ENCODE assay signal across 15 mouse cellular contexts in genomic region chr17:79509281-79509680, GRCm38 (mm10).
DNase-seq lines count a peak whose midpoint lies in the region; ATAC-seq and TF ChIP-seq lines count a peak whose summit lies in the region.
"Had no signal": no experiment of that assay in that cellular context is flagged by ENCODE, and none has a peak within 500 bp of the region (broad histone marks: within the 10 kb centered on the region; RNA-seq: fewer than 3 reads in every experiment).

No protein-coding gene starts in this region.

- H3K27ac ChIP-seq in heart, embryonic 11.5 days (ENCODE audit: low read depth, low read length): no peak overlapping the region
- 0 out of 2 replicates have a peak overlapping the region, but pooled peaks have one; percentile 70 for H3K27ac ChIP-seq in heart, embryonic 13.5 days (replicated peaks)
- no peak overlapping the region for H3K27ac ChIP-seq in liver, postnatal 0 days (ENCODE audit: low read depth)
- H3K27ac ChIP-seq: embryonic facial prominence, embryonic 12.5 days; liver, embryonic 15.5 days; midbrain, embryonic 13.5 days had no signal

- no peak for TF ChIP-seq EP300 in liver, postnatal 0 days (IDR thresholded peaks at IDR 0.05; ENCODE audit: low read depth)

- no peak overlapping the region for H3K4me3 ChIP-seq in heart, embryonic 11.5 days (ENCODE audit: low read depth, low read length)
- H3K4me3 ChIP-seq in heart, embryonic 13.5 days: no peak overlapping the region
- no peak overlapping the region for H3K4me3 ChIP-seq in liver, postnatal 0 days (ENCODE audit: low read depth, low read length)
- H3K4me3 ChIP-seq: embryonic facial prominence, embryonic 12.5 days; liver, embryonic 15.5 days; midbrain, embryonic 13.5 days had no signal

- no peaks in the 10 kb centered on the region for H3K27me3 ChIP-seq in heart, embryonic 11.5 days (ENCODE audit: control insufficient read depth, insufficient read depth, low read length)
- H3K27me3 ChIP-seq in heart, embryonic 13.5 days (replicated peaks): no peaks in the 10 kb centered on the region
- H3K27me3 ChIP-seq in liver, postnatal 0 days (ENCODE audit: insufficient read depth, low read length): no peaks in the 10 kb centered on the region
- H3K27me3 ChIP-seq: embryonic facial prominence, embryonic 12.5 days; liver, embryonic 15.5 days; midbrain, embryonic 13.5 days; Patski had no signal

- H3K9ac ChIP-seq in heart, embryonic 11.5 days (ENCODE audit: low read depth, low read length): no peak overlapping the region
- H3K9ac ChIP-seq in heart, embryonic 13.5 days: no peak overlapping the region
- H3K9ac ChIP-seq in liver, postnatal 0 days (replicated peaks): no peak overlapping the region
- H3K9ac ChIP-seq: embryonic facial prominence, embryonic 12.5 days; liver, embryonic 15.5 days; midbrain, embryonic 13.5 days had no signal

- H3K9me3 ChIP-seq in heart, embryonic 11.5 days (replicated peaks; ENCODE audit: control insufficient read depth, low read length): no peaks in the 10 kb centered on the region
- no peaks in the 10 kb centered on the region for H3K9me3 ChIP-seq in heart, embryonic 13.5 days
- no peaks in the 10 kb centered on the region for H3K9me3 ChIP-seq in liver, postnatal 0 days (ENCODE audit: low read length)
- H3K9me3 ChIP-seq: embryonic facial prominence, embryonic 12.5 days; liver, embryonic 15.5 days; midbrain, embryonic 13.5 days had no signal

- DNase-seq in heart, adult 9 months (ENCODE audit: low spot score in 2 of 2): peak; percentile 11 to 14
- peak; percentile 36 for DNase-seq in heart, postnatal 4 days
- DNase-seq in lung, postnatal 14 days: peak; percentile 23
- no peak for DNase-seq in cerebellum, adult 18-20 months
- DNase-seq in liver, postnatal 0 days: no peak
- DNase-seq in adrenal gland, adult (ENCODE audit: inconsistent age in 2 of 2, low spot score in 1 of 2): no peak
- DNase-seq: adrenal gland, adult 2 months; cerebellum, postnatal 14 days had no signal

- no peak for TF ChIP-seq CTCF in liver, postnatal 0 days (IDR thresholded peaks at IDR 0.05; ENCODE audit: low read depth)

- H3K36me3 ChIP-seq in heart, embryonic 11.5 days (ENCODE audit: control insufficient read depth, insufficient read depth, low read length): no peaks in the 10 kb centered on the region
- no peaks in the 10 kb centered on the region for H3K36me3 ChIP-seq in heart, embryonic 13.5 days
- H3K36me3 ChIP-seq in liver, postnatal 0 days (replicated peaks; ENCODE audit: insufficient read depth, low read length): no peaks in the 10 kb centered on the region
- H3K36me3 ChIP-seq: embryonic facial prominence, embryonic 12.5 days; liver, embryonic 15.5 days; midbrain, embryonic 13.5 days had no signal

- WGBS in heart, embryonic 11.5 days (ENCODE audit: insufficient replicate concordance): 63% methylated on average over 8 of the region's 8 CpGs
- 54% methylated on average over 8 of the region's 8 CpGs for WGBS in heart, embryonic 13.5 days
- 73% methylated on average over 8 of the region's 8 CpGs for WGBS in liver, postnatal 0 days (ENCODE audit: insufficient replicate concordance)

- H3K4me1 ChIP-seq in heart, embryonic 11.5 days (ENCODE audit: control insufficient read depth, insufficient read depth, low read length): peaks cover 15% of the 10 kb centered on the region
- H3K4me1 ChIP-seq in heart, embryonic 13.5 days: peaks cover 27% of the 10 kb centered on the region
- H3K4me1 ChIP-seq in liver, postnatal 0 days (ENCODE audit: insufficient read depth): no peaks in the 10 kb centered on the region
- H3K4me1 ChIP-seq: liver, embryonic 15.5 days; midbrain, embryonic 13.5 days had no signal

- no peak for ATAC-seq in heart, embryonic 11.5 days (replicated peaks; ENCODE audit: insufficient number of reproducible peaks, low FRiP score, low TSS enrichment)
- ATAC-seq in heart, embryonic 13.5 days (ENCODE audit: extremely low read depth, insufficient number of reproducible peaks, low FRiP score, low TSS enrichment): no peak
- no peak for ATAC-seq in liver, postnatal 0 days
- ATAC-seq: inflammation-experienced regulatory T-cells, adult 6 months; midbrain, embryonic 13.5 days; Patski had no signal

- H3K4me2 ChIP-seq in heart, embryonic 11.5 days: no peak overlapping the region
- H3K4me2 ChIP-seq in heart, embryonic 13.5 days: peak overlapping the region; percentile 5; the same call in 1 of the 2 replicates
- no peak overlapping the region for H3K4me2 ChIP-seq in liver, postnatal 0 days (ENCODE audit: low read depth, low read length)
- H3K4me2 ChIP-seq: embryonic facial prominence, embryonic 12.5 days; liver, embryonic 15.5 days; midbrain, embryonic 13.5 days had no signal

Comparison
In these comparisons a context has a peak if more than half of its experiments do, and no peak if none do; other contexts are left out.
1. DNase-seq: peak in heart, adult 9 months (2 of 2), heart, postnatal 4 days (single experiment) and lung, postnatal 14 days (single experiment); none in cerebellum, adult 18-20 months (0 of 2), liver, postnatal 0 days (single experiment) and adrenal gland, adult (0 of 2).